Mouse (Mus musculus): ENCODE measurements at regions not wholly inside any gene's neighbourhood (a gene's known extent, or its start where the extent isn't known, plus 50 kb on each side); places are given as distances from the start of the nearest gene placed in this dataset.

GRCm38 (mm10) chr9:95331275-95331674 lies 75.2 kb downstream of the Chst2 start:
- no peak for ATAC-seq (ENCODE audit: insufficient number of reproducible peaks, insufficient read depth, low FRiP score, low TSS enrichment, low read depth)
- Histone ChIP-seq H3K4me2 (no peak overlapping the region), H3K27me3 (no peaks in the 10 kb centered on the region), H3K27ac (no peak overlapping the region), H3K36me3 (no peaks in the 10 kb centered on the region), H3K9me3 (no peaks in the 10 kb centered on the region), H3K9ac (no peak overlapping the region), H3K4me3 (no peak overlapping the region), H3K4me1 (no peaks in the 10 kb centered on the region)
- 63% methylated on average over 2 of the region's 2 CpGs for WGBS

- H3K4me1 ChIP-seq = no peaks in the 10 kb centered on the region
- 86% methylated on average over 7 of the region's 7 CpGs for WGBS
- H3K9me3 ChIP-seq = no peaks in the 10 kb centered on the region
- no peaks in the 10 kb centered on the region for H3K27me3 ChIP-seq
- no peak overlapping the region for H3K27ac ChIP-seq
- no peak overlapping the region for H3K4me2 ChIP-seq
- H3K4me3 ChIP-seq = no peak overlapping the region
- ATAC-seq (ENCODE audit: insufficient number of reproducible peaks, insufficient read depth, low FRiP score, low TSS enrichment, low read depth) = no peak
- H3K36me3 ChIP-seq = no peaks in the 10 kb centered on the region
- H3K9ac ChIP-seq = no peak overlapping the region
Observed at GRCm38 (mm10) chr9:95330097-95330496, 76.4 kb downstream of the Chst2 start.

- ATAC-seq (ENCODE audit: insufficient number of reproducible peaks, insufficient read depth, low FRiP score, low TSS enrichment, low read depth) = no peak
- Histone ChIP-seq H3K4me1 (peaks cover 1% of the 10 kb centered on the region; the same call in 1 of the 2 replicates), H3K4me2 (no peak overlapping the region), H3K27ac (no peak overlapping the region), H3K27me3 (no peaks in the 10 kb centered on the region), H3K9me3 (no peaks in the 10 kb centered on the region), H3K4me3 (no peak overlapping the region), H3K9ac (no peak overlapping the region), H3K36me3 (no peaks in the 10 kb centered on the region)
- 90% methylated on average over 9 of the region's 9 CpGs for WGBS
Observed at GRCm38 (mm10) chr9:95329053-95329430, 77.5 kb downstream of the Chst2 start.

- H3K36me3 ChIP-seq = no peaks in the 10 kb centered on the region
- H3K27me3 ChIP-seq = no peaks in the 10 kb centered on the region
- H3K4me2 ChIP-seq = no peak overlapping the region
- H3K27ac ChIP-seq = no peak overlapping the region
- H3K4me3 ChIP-seq = no peak overlapping the region
- WGBS = 83% methylated on average over 11 of the region's 15 CpGs
- no peak for ATAC-seq (ENCODE audit: insufficient number of reproducible peaks, insufficient read depth, low FRiP score, low TSS enrichment, low read depth)
- H3K4me1 ChIP-seq = peaks cover 7% of the 10 kb centered on the region
- H3K9ac ChIP-seq = no peak overlapping the region
- H3K9me3 ChIP-seq = no peaks in the 10 kb centered on the region
Observed at GRCm38 (mm10) chr9:95328261-95329052, 78.1 kb downstream of the Chst2 start.

- H3K4me2 ChIP-seq = no peak overlapping the region
- WGBS = 47% methylated on average over 3 of the region's 3 CpGs
- no peaks in the 10 kb centered on the region for H3K27me3 ChIP-seq
- ATAC-seq (ENCODE audit: insufficient number of reproducible peaks, insufficient read depth, low FRiP score, low TSS enrichment, low read depth) = no peak
- no peaks in the 10 kb centered on the region for H3K36me3 ChIP-seq
- peaks cover 13% of the 10 kb centered on the region for H3K4me1 ChIP-seq
- no peaks in the 10 kb centered on the region for H3K9me3 ChIP-seq
- no peak overlapping the region for H3K4me3 ChIP-seq
- no peak overlapping the region for H3K9ac ChIP-seq
- H3K27ac ChIP-seq = no peak overlapping the region
Observed at GRCm38 (mm10) chr9:95327771-95328170, 78.8 kb downstream of the Chst2 start.

- no peak for ATAC-seq (ENCODE audit: insufficient number of reproducible peaks, insufficient read depth, low FRiP score, low TSS enrichment, low read depth)
- H3K27ac ChIP-seq = no peak overlapping the region
- no peak overlapping the region for H3K9ac ChIP-seq
- no peaks in the 10 kb centered on the region for H3K36me3 ChIP-seq
- no peak overlapping the region for H3K4me3 ChIP-seq
- H3K9me3 ChIP-seq = no peaks in the 10 kb centered on the region
- H3K27me3 ChIP-seq = no peaks in the 10 kb centered on the region
- peaks cover 19% of the 10 kb centered on the region for H3K4me1 ChIP-seq
- WGBS = 13% methylated on average over 7 of the region's 7 CpGs
- no peak overlapping the region for H3K4me2 ChIP-seq
Observed at GRCm38 (mm10) chr9:95323622-95324021, 82.9 kb downstream of the Chst2 start.

GRCm38 (mm10) chr9:95322893-95323292 lies 83.6 kb downstream of the Chst2 start:
- Histone ChIP-seq H3K4me2 (no peak overlapping the region), H3K9ac (no peak overlapping the region), H3K27me3 (no peaks in the 10 kb centered on the region), H3K4me1 (peaks cover 19% of the 10 kb centered on the region), H3K4me3 (no peak overlapping the region), H3K9me3 (no peaks in the 10 kb centered on the region), H3K27ac (peak overlapping the region; percentile 69; the same call in 1 of the 2 replicates), H3K36me3 (no peaks in the 10 kb centered on the region)
- ATAC-seq (ENCODE audit: insufficient number of reproducible peaks, insufficient read depth, low FRiP score, low TSS enrichment, low read depth) = no peak
- WGBS = 31% methylated on average over 5 of the region's 5 CpGs

- peaks cover 19% of the 10 kb centered on the region for H3K4me1 ChIP-seq
- no peaks in the 10 kb centered on the region for H3K27me3 ChIP-seq
- H3K4me3 ChIP-seq = no peak overlapping the region
- no peaks in the 10 kb centered on the region for H3K9me3 ChIP-seq
- H3K27ac ChIP-seq = 0 out of 2 replicates have a peak overlapping the region, but pooled peaks have one; percentile 69
- no peak for ATAC-seq (ENCODE audit: insufficient number of reproducible peaks, insufficient read depth, low FRiP score, low TSS enrichment, low read depth)
- H3K9ac ChIP-seq = no peak overlapping the region
- WGBS = 95% methylated on average over 2 of the region's 2 CpGs
- no peaks in the 10 kb centered on the region for H3K36me3 ChIP-seq
- H3K4me2 ChIP-seq = no peak overlapping the region
Observed at GRCm38 (mm10) chr9:95322031-95322430, 84.5 kb downstream of the Chst2 start.

- H3K9me3 ChIP-seq = no peaks in the 10 kb centered on the region
- H3K4me3 ChIP-seq = no peak overlapping the region
- H3K4me2 ChIP-seq = no peak overlapping the region
- H3K36me3 ChIP-seq = no peaks in the 10 kb centered on the region
- WGBS = 84% methylated on average over 9 of the region's 9 CpGs
- H3K27ac ChIP-seq = no peak overlapping the region
- peaks cover 17% of the 10 kb centered on the region for H3K4me1 ChIP-seq
- ATAC-seq (ENCODE audit: insufficient number of reproducible peaks, insufficient read depth, low FRiP score, low TSS enrichment, low read depth) = no peak
- no peaks in the 10 kb centered on the region for H3K27me3 ChIP-seq
- no peak overlapping the region for H3K9ac ChIP-seq
Observed at GRCm38 (mm10) chr9:95318926-95319325, 87.6 kb downstream of the Chst2 start.

GRCm38 (mm10) chr9:95316726-95317125 lies 89.8 kb downstream of the Chst2 start:
- 73% methylated on average over 8 of the region's 8 CpGs for WGBS
- no peaks in the 10 kb centered on the region for H3K36me3 ChIP-seq
- no peak for ATAC-seq (ENCODE audit: insufficient number of reproducible peaks, insufficient read depth, low FRiP score, low TSS enrichment, low read depth)
- H3K9me3 ChIP-seq = no peaks in the 10 kb centered on the region
- H3K27ac ChIP-seq = no peak overlapping the region
- no peaks in the 10 kb centered on the region for H3K27me3 ChIP-seq
- H3K4me1 ChIP-seq = no peaks in the 10 kb centered on the region; the same call in 1 of the 2 replicates
- H3K4me2 ChIP-seq = no peak overlapping the region
- H3K4me3 ChIP-seq = no peak overlapping the region
- no peak overlapping the region for H3K9ac ChIP-seq

- WGBS = 72% methylated on average over 4 of the region's 4 CpGs
- Histone ChIP-seq H3K27me3 (no peaks in the 10 kb centered on the region), H3K27ac (no peak overlapping the region), H3K36me3 (no peaks in the 10 kb centered on the region), H3K9ac (no peak overlapping the region), H3K4me3 (no peak overlapping the region), H3K9me3 (no peaks in the 10 kb centered on the region), H3K4me2 (no peak overlapping the region), H3K4me1 (no peaks in the 10 kb centered on the region)
- no peak for ATAC-seq (ENCODE audit: insufficient number of reproducible peaks, insufficient read depth, low FRiP score, low TSS enrichment, low read depth)
Observed at GRCm38 (mm10) chr9:95315080-95315479, 91.4 kb downstream of the Chst2 start.

- no peaks in the 10 kb centered on the region for H3K9me3 ChIP-seq
- H3K4me3 ChIP-seq = no peak overlapping the region
- ATAC-seq (ENCODE audit: insufficient number of reproducible peaks, insufficient read depth, low FRiP score, low TSS enrichment, low read depth) = no peak
- no peaks in the 10 kb centered on the region for H3K36me3 ChIP-seq
- H3K27ac ChIP-seq = no peak overlapping the region
- no peaks in the 10 kb centered on the region for H3K27me3 ChIP-seq
- no peak overlapping the region for H3K4me2 ChIP-seq
- H3K4me1 ChIP-seq = no peaks in the 10 kb centered on the region
- no peak overlapping the region for H3K9ac ChIP-seq
- 80% methylated on average over 3 of the region's 3 CpGs for WGBS
Observed at GRCm38 (mm10) chr9:95311671-95312070, 94.9 kb downstream of the Chst2 start.
